Mouse (Mus musculus): ENCODE results near the gene V1ra8.
"Not testable (repeated sequence)": the region's sequence is repeated elsewhere in the genome, so short reads cannot be mapped to it uniquely, and the experiment has no call there.

V1ra8 gene

DNA sequence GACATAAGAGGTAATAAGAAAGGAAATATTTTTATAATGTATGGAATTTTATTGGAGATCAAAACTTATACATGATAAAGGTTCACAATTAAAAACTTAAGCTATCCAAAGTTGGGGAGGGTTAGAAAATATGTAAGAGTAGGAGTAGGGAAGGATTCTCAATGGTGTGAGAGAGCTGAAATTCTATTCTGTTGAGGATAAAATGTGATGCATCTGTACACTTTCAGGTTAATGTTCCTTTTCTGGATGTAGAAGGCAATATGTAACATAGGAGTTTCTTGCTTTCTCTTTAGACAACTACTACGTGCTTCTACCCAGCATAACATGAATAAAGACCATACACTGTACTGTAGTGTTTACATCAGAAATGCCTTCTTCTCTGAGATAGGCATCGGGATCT is at the start of gene V1ra8:
Gene V1ra8, plus strand, starts transcription at position 301 of the 400 bp plus-strand sequence.
- in situ Hi-C loops (cut with MboI, MseI), result not testable (repeated sequence)

DNA sequence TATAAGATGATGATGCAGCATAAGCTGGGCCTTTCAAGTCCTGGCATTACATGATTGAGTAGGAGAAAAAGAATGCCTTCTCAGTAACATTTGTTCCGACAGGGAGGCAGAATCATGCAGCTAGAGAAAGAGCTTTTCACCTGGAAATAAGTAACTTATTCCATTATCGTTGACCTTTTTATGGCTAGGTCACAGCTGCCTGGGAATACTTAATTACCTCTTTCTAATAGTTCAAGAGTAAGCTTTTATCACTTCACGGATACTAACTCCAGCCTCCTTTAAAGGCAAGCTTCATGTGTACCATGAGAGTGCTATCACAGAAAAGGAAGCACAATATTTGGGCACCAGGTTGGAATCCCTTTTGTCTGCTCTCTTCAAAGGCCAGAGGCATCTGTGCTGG is 42.5 kb upstream of the V1ra8 start:
- in situ Hi-C loops (cut with MboI, MseI), result no loop called here

DNA sequence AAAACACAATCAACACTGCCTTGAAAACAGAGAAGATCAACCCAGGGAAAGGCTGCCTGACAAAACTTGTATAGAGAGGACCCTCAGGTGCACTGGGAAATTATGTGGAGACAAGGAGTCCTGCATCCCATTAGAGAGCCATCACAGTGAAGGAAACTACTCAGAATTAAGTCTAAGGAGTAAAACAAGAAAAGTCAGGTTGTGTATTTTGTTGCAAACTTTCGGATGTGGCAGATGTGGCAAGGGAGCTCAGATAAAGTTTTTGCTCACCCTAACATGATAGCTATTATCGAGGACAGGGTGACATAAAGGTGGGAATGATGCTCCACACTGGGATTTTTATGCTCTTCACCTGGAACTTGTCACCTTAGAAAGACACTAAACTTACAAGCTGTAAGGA is 28.1 kb upstream of the V1ra8 start, which contains the start of gene Vmn1r52:
Gene Vmn1r52, plus strand, starts transcription at position 301 of the 400 bp plus-strand sequence.
- in situ Hi-C loops (cut with MboI, MseI), result no loop called here

DNA sequence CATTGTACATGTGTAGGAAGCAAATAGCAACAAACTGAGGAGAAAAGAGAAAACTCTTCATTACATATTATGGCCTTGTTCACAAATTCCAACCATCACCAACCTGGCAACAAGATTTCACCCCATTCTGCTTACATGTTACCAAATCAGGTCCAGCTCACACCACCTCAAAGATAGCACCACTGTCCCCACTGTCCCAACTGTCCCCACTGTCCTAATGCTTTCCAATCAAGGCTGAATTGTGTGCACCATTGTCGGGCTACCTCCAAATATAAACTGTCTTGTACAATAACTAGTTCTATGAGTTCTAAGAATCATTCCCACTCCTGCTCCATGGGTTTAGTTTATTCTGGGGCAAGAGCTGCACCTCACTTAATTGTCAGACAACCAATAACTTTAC is 21.7 kb downstream of the V1ra8 start, which contains the start of gene Vmn1r53:
Gene Vmn1r53, minus strand, starts transcription at position 101 of the 400 bp plus-strand sequence.
- in situ Hi-C loops (cut with MboI, MseI), result no loop called here

DNA sequence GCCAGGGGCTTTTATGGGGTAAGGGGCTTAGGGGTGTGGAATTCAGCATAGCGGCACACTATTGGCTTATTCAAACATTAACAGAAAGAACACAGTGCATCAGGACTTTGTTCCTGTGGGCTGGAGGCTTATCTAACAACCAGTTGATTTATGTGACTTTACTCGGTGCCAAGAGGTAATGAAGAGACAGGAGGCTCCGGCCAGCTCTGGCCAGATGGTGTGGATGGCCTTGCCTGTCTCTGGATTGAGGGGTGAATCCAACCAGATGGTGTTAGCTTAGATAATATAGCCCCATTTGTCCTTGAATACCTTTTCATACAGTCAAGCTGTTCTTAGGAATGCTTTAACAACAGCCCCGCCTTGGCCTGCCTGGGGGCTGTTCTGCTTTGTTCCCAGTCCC is 29.5 kb downstream of the V1ra8 start:
- in situ Hi-C loops (cut with MboI, MseI), result not testable (repeated sequence)

DNA sequence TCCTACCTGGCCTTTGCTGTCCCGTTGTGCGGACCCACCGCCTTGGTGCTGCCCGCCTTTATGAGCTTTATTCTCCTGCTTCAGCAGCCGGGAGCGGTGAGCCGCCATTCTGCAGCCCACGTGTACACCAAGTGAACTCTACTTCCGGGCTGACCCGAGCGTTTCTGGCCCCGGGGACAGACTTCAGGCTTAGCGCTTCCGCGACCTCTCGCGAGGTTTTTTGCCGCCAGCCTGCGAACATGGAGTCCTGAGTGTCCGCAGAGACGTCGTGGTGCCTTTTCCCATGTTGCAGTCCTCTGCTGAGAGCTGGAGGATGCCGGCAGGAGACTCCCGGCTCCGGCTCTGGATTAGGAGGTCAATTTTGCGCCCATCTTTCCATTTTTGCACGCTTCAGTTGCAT is 30.1 kb downstream of the V1ra8 start:
- in situ Hi-C loops (cut with MboI, MseI), result no loop called here

DNA sequence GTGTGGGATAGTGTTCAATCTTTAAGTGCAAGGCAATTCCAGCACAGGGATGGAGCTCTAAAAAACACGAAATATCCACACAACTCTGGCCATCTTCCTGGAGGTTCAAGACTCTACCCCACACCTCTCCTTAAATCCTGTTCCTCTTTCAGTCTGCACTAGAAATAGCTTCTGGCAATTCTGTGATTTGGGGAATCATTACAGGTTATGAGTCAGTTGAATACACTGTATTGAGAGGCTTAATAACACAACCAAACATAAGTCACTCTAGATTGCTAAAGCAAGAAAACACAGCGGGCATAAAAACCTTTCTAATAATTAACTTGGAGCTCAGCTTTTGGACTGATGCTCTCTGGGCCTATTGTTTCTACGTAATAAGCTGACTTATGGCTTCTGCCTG is 41.4 kb downstream of the V1ra8 start:
- in situ Hi-C loops (cut with MboI, MseI), result no loop called here

DNA sequence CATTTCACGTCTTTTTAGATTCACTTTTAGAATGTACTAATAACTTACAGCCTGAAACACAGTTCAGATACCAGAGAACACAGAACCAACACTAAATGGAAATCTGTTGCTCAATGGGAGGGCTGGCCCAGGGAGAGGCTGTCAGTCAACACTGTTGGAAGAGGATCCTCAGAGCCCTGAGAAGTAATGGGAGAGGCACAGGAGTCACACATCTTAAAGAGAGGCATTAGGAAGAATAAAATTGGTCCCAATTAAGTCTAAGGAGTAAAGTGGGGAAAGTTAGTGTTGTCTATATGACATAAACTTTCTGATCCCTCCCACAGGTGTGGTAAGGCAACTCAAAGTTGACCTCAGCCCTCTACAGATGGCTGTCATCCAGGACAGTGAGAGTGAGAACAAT is 43.4 kb downstream of the V1ra8 start, which contains the start of gene Vmn1r54:
Gene Vmn1r54, plus strand, starts transcription at position 301 of the 400 bp plus-strand sequence.
- in situ Hi-C loops (cut with MboI, MseI), result no loop called here
